Mouse (Mus musculus) gonadal fat pad, adult 2 months (tissue): ENCODE data around the gene Pitpna. TPM values are rescaled to one million over a fixed set of nuclear protein-coding genes. Genes with fewer than 3 reads are reported as not detected.
"Not testable (repeated sequence)": the region's sequence is repeated elsewhere in the genome, so short reads cannot be mapped to it uniquely, and the experiment has no call there.

ENCODE experiments used
- DNase-seq: peaks from one replicate; pipeline ENCODE4 v3.0.0-alpha.2; 2012; ENCODE audit warnings: low read depth
- polyA plus RNA-seq: library from polyadenylated mRNA; depleted of rRNA; stranded (reverse); fragments of >200 nt; gene quantifications from 2 replicates; pipeline ENCODE4 v1.2.3, GENCODE M21; 2012

Pitpna gene
- polyA plus RNA-seq, 1 experiment: 48.4 TPM

GRCm38 (mm10) chr11:75588285-75588941 lies 516 bp downstream of the Pitpna start:
- DNase-seq: no peak

DNA sequence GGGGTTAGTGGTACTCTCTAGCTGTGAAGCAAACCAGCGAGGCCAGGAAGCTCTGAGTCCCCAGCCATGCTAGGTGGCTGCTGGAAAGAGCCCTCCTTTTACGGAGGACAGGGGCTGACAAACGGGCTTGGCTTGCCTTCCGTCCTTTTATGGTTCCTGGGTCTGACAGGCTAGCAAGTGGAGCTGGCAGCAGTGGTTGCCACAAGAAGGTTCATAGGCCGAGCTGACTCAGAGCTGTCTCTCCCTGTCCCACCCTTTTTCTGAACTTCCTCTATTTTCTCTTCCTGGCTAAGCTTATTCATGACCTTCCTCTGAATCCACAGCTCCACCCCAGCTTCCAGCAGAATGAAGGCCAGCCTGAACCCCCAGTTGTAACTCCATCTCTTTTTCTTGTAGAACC lies 4.7 kb downstream of the Pitpna start:
- no peak for DNase-seq

DNA sequence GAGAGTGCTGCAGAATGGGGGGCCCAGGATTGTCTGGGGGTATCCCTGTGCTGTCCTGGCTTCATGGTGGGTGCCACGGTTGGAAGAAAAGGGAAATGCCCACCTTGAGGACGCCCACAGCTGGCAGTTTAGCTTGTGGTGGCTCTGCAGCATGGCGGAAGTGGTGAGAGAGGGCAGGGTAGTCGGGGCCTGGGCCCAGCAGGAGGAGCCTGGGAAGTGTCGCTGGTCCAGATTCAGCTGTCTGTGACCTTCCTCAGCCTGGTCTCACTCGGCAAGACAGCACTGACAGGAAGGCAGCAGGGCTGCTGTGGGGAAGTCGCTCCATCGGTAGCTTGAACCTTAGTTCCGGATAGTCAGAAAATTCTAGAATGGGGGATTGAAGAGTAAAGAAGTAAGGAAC lies 6.5 kb downstream of the Pitpna start:
- no peak for DNase-seq

DNA sequence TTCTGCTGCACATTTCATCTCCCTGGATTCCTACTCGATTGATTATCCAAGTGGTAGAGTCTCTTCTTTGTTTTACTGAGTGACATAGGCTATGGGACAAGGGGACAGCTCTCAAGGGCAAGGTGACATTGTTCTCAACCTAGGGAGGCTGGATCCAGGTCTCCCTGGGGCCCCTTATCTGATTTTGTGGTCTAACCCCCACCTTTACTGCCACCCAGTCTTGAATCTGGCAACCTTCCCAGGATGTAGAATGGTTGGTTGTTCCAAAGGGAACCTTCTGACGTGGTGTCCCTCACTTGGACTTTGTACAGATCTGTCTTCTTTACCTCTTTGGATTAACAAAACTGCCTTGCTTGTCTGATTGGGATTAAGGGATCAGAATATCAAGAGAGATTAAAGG lies 7.5 kb downstream of the Pitpna start:
- DNase-seq: no peak

DNA sequence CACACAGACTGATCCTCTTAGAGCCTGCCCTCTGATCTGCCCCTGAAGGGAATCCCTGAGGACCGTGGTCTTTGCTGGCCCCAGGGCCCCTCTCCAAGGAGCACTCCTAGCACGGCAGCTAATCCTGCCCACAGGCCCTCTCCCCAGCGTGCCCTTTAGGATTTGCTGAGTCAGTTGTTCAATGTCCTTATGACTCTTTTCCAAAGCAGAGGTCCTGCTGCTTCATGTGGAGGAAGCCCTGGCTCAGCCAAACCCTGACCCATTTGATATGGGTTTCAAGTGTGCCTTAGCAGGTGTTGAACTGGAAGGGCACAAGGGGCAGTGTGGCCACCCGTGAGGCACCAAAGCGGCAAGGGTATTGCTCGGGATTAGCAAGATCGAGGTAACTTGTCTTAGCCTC lies 7.9 kb downstream of the Pitpna start:
- DNase-seq: no peak

DNA sequence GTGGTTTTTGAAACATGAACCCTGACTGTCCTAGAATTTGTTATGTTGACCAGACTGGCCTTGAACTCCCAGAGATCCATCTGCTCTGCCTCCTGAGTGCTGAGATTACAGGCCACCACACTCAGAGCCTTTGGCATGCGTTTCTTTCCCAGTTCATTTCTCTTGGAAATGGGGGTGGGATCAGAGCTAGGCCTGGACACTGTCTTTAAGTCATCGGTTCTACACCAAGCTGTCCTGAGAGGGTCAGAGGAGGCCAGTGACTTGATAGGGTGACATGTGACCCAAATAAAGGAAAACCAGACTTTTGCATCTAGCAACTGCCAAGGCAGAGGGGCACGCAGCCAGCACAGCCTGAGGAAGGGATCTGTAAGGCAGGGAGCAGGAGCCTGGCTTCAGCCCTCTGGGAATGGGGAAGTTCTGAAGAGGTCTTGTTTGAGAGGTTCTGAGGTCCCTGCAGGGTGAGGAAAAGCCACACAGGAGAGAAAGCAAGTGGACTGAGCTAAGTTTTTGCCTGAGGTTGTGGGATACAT lies 8.9 kb downstream of the Pitpna start:
- DNase-seq: no peak

DNA sequence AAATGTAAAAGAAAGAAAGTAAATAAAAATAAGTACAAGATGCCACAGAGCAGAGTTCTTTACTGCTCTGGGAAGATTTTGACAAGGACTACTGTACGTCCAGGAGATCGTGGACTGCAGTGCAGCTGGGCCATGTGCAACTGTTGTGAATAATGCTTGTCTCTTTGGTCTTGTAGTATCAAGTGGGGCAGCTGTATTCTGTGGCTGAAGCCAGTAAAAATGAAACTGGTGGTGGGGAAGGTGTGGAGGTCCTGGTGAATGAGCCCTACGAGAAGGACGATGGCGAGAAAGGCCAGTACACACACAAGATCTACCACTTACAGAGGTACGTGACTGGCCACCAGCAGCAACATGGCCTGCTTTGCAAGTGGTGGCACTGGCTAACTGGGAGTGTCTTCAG lies 10.1 kb downstream of the Pitpna start:
- no peak for DNase-seq

DNA sequence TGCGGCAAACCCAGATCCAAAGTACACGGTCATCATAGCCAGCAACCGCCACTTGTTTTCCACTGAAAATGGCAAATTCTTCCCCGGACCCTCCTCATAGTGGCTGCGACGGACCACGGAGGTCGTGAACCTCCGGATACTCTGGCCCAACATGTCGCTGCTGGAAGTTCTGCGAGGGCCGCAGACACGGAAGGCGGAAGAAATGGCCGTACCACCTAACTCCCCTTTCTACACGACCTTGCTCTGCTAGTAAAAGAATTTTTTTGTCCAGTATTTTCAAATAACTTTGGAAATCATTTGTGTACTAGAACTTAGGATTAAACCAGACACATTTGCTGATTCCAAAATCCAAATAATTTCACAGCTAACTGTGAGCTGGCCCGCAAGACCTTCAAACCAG lies 11.9 kb downstream of the Pitpna start:
- not testable (repeated sequence) for DNase-seq

DNA sequence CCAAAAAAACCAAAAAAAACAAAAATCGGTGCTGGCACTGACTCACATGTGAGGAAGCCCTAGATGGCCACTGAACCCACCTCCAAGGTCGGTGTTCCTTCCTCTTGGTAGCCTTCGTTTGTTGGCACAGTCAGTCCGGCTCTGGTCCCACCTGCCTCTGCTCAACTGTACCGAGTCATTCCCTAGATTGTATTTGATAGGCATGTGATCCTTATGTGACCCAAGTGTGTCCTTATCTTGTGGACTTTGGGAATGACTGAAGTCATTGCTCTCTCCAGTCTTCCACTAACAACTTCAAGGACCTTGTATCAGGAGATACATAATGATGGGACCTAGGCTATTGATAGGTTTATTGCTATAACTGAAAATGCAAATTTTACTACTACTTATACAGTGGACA lies 16.9 kb downstream of the Pitpna start:
- DNase-seq: no peak

GRCm38 (mm10) chr11:75605318-75605717 lies 17.4 kb downstream of the Pitpna start:
- no peak for DNase-seq

- no peak for DNase-seq
Measured at GRCm38 (mm10) chr11:75608776-75609175, 20.9 kb downstream of the Pitpna start.

GRCm38 (mm10) chr11:75610021-75610420 lies 22.1 kb downstream of the Pitpna start:
- DNase-seq: no peak

GRCm38 (mm10) chr11:75614769-75615168 lies 26.9 kb downstream of the Pitpna start:
- DNase-seq: no peak

- DNase-seq: no peak
Measured at GRCm38 (mm10) chr11:75615556-75615955, 27.7 kb downstream of the Pitpna start.

DNA sequence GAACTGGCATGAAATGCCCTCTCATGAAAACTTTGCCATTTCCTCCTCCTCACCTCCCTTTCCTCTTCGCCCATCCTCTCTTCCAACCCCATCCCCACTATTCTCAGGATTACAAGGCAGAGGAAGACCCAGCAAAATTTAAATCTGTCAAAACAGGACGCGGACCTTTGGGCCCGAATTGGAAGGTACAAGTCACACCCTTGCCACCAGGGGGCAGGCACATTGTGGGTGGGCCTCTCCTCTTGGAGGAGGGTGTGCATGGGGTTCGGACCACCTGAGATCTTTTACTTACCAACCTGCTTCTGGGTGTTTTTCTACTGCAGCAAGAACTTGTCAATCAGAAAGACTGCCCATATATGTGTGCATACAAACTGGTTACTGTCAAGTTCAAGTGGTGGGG lies 31.2 kb downstream of the Pitpna start:
- DNase-seq: no peak

DNA sequence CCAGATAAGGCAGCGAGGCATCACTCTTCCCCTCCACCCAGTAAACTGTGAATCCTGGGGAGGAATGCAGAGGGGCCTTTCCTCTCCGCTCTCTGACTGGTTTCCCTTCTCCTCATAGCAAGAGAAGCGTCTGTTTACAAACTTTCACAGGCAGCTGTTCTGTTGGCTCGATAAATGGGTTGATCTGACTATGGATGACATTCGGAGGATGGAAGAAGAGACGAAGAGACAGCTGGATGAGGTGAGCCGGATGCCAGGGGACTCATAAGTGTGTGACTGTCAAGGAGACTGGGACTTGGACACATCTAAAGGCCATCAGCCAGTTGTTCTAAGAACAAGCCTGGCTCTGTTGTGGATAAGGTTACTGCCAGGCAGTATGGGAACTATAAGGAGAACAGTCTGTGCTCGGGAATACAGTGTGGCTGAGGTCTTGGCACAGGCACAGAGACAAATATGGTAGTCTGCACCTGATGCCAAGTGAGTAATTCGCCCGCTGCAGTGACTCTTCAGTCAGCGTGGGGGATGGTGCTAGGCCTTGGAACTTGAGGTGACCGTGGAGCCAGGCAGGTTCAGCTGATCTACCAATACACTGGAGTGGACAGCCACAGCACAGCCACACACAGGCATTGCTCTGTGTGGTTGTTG lies 32.4 kb downstream of the Pitpna start:
- peak; percentile 70 for DNase-seq

- no peak for DNase-seq
Measured at GRCm38 (mm10) chr11:75621426-75621825, 33.5 kb downstream of the Pitpna start.

DNA sequence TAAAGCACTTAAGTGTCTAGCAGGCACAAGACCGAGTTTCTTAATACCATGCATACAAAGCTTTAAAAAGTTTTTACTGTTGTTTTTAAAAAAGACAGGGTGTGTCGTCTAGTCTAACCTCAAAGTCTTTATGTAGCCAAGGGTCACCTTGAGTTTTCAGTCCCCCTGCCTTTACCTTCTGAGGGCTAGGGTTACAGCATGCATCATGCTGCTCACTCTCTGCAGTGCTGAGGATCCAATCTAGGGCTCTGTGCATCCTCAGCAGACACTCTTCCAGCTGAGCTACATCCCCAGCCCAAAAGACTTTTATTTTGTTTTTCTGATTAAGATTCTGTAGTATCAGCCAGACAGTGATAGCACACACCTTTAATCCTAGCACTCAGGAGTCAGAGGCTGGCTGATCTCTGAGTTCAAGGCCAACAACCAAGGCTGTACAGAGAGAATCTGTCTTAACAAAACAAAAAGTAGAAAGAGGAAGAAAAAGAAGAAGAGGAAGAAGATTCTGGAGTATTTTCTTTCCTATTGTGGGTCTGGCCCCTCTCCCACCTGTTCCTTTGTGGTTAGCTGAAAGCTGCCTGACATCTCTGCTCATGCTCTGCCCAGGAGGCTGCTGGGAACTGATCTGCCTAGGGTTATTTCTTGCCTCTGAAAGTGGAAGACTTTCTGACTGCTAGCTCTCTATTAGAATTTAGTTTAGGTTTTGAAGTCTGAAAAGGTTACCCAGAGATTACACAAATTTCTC lies 34.9 kb downstream of the Pitpna start:
- DNase-seq: no peak

GRCm38 (mm10) chr11:75624102-75624554 lies 36.2 kb downstream of the Pitpna start:
- DNase-seq: no peak

- no peak for DNase-seq
Measured at GRCm38 (mm10) chr11:75625820-75626219, 37.9 kb downstream of the Pitpna start.

DNA sequence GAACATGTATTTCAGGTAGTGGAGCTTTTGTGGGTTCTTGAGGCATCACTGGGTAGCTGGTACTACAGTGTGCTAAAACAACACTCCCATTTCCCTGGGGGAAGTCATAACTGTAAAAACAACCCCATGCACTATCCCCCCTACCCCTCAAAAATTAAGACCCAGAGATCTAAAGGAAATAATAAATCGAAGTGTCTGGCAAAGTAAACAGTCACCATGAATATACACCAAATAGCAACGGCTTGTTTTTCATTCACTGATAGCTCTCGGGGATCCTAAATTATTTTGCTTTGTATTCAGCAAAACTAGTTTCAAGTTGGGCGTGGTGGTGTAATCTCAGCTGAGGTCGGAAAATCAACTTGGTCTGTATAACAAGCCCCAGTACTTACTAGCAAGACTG lies 42.2 kb downstream of the Pitpna start:
- no peak for DNase-seq

- DNase-seq: peak; percentile 82
Measured at GRCm38 (mm10) chr11:75630645-75631229, 42.8 kb downstream of the Pitpna start, which contains the start of gene Inpp5k. Gene Inpp5k, plus strand, starts transcription at chr11:75630988.
